Mouse (Mus musculus) left cerebral cortex, postnatal 4 days (tissue): ENCODE measurements around the gene Prox2. TPM values are rescaled to one million over a fixed set of nuclear protein-coding genes. Genes with fewer than 3 reads are reported as not detected.

ENCODE experiments used
- DNase-seq: peaks from one replicate; pipeline ENCODE4 v3.0.0-alpha.2; 2022
- intact Hi-C: fragments of 180-260 bp; cut with DNase I; formaldehyde crosslinking; loops from one replicate; pipeline ENCODE4 v1.15.1; 2025
- total RNA-seq, 2 experiments: library from RNA; stranded (reverse); gene quantifications; 2 replicates each; pipeline ENCODE4 v1.2.3; 2021

The Prox2 gene
- total RNA-seq, 2 experiments from 2014 or later = 0.64 to 1.5 TPM

DNA sequence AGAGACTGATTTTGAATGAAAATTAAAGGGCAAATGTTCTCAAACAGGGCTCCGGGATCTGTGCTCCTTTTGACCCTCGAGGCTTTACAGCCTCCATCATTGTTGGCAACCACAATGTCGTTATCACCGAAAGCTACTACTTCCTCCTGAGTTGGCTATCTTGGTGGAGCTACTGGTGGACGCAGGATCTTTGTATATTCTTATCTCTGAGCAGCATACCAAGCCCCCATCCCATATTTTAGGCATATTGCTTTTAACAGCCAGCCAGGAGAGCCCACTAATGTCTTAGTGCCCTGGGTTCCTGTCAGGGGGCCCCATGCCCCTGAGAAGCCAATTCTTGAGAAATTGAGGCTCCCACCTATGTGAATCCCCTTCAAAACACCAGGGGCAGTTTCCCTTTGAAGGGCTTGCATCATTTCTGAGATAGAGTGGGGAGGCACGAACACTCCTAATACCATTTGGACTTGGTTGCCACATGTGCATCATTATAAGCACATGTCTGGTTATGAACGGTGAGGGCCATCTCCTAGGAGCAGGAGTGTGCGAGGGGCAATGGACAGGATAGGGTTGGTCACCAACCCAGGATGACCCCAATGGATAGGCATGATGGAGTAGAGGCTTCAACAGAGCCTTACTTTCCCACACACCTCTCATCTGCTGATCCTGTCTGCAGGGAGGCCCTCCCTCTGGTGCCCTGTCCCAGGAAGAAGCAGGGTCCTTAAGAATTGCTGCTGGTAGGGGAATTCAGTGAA, 23.7 kb upstream of the Prox2 start:
- intact Hi-C loops = no loop called here
- no peak for DNase-seq

- intact Hi-C loops = no loop called here
- no peak for DNase-seq
Measured at GRCm38 (mm10) chr12:85131361-85131760, 20.8 kb upstream of the Prox2 start.

DNA sequence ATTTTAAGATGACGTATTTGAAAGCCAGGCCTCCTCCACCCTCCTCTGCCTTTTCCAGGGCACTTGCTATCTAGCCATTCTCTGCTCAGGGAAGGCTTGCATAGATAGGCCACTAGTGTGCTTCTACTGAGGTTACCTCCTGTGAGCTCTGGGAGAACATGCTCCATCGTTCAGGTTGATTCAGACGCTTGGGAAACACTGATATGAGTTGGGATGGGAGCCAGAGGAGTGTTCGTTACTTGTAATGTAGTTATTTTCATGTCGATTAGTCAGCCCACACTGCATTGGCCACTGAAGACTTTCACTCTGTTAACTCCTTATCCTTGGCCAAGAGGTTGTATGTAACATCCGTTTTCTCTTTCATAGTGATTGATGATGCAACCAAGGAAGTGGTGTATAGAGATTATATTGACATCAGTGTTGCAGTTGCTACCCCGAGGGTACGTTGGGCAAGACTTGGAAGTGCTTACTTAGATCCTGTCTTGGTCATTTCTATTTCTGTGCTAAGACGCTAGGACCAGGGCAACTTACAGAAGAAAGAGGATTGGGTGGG, 18.9 kb upstream of the Prox2 start:
- intact Hi-C loops = no loop called here
- no peak for DNase-seq

- no peak for DNase-seq
Measured at GRCm38 (mm10) chr12:85126986-85127603, 16.5 kb upstream of the Prox2 start.

GRCm38 (mm10) chr12:85124751-85125150, 14.2 kb upstream of the Prox2 start:
- intact Hi-C loops = no loop called here
- no peak for DNase-seq

More at GRCm38 (mm10) chr12:85126986-85127603, 16.5 kb upstream of the Prox2 start:
- intact Hi-C loops = no loop called here

- DNase-seq = no peak
Measured at GRCm38 (mm10) chr12:85123645-85124044, 13.1 kb upstream of the Prox2 start.

DNA sequence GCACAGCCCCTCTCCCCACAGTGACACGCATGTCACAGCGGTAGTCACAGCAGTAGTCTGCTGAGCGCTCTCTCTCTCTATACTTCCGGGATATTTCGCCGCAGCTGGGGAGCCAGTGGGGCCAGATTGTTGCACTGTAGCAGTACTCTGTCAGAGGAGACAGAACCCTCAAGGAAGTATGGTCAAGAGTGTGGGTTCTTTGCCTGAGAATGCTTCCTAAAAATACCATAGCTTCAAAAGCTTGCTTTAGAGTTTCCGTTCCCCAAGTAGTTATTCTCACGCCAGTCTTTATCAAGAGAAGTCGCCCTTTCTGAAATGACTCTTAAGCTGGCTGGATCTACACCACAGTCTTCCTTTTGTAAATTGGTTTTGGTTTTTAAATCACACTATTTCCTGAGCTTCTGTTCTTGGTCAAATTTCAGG, 12.6 kb upstream of the Prox2 start:
- DNase-seq = no peak
- intact Hi-C loops = no loop called here

More at GRCm38 (mm10) chr12:85123645-85124044, 13.1 kb upstream of the Prox2 start:
- intact Hi-C loops = no loop called here

DNA sequence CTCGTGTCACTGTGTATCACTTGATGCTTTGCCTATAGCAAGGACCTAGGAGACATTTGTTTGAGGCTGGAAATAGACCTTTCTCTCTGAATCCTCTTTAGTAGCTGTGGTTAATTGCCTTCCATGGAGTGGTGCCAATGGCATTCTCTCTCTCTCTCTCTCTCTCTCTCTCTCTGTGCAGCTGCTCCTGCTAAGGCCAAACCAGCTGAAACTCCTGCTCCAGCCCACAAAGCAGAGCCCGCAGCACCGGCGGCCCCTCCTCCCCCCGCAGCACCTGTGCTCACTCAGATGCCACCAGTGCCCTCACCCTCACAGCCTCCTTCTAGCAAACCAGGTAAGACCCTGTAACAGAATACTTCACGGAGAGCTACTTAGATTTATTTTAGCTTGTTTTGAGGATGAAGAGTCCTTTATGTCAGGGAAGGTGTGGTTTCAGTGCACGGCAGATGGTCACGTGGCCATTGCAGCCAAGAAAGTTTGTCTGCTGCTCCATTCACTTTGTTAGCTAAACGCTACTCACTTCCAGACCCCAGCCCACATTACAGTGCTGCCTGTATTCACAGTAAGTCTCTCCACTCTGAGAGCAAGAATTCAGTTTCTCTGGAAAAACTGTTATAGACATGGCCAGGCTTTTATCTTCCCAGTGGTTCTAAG, 11.4 kb upstream of the Prox2 start:
- intact Hi-C loops = no loop called here
- DNase-seq = no peak

DNA sequence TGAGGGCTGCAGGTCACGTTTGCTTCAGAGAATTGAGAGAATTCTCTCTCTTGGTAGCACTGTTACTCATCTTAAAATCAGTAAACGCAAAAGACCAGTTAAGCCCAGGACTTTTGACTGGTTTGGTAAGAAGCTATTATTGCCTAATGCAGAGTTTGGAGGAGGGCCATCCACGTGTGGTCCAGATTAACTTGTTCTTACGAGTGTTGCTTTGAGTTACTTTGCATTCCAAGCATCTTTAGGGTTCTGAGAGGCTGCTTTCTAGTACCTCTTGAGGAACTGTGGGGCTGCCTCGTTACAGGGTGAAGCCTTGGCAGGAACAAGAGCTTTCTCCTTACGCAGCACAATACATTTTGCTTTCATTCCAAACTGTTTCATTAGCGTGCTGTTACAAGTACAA, 5.1 kb upstream of the Prox2 start:
- intact Hi-C loops = no loop called here
- no peak for DNase-seq

DNA sequence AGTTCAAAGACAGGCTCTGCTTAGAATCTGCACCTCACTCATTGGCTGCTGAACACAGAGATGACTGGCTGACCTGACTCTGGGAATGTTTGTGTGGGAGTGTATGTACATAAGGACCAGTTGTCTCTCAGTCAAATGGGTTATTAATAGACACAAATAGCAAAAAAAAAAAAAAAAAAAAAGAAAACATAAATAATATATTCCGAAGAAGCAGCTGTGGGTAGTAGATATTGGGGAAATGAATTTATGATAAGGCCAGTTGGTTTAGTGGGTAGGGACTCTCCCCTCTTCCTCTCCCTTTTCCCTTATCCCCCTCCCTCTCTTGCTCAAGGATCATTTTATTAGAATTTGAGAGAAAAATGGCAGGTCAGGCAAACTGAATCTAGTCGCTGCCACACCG, 3.4 kb upstream of the Prox2 start:
- intact Hi-C loops = no loop called here
- no peak for DNase-seq

DNA sequence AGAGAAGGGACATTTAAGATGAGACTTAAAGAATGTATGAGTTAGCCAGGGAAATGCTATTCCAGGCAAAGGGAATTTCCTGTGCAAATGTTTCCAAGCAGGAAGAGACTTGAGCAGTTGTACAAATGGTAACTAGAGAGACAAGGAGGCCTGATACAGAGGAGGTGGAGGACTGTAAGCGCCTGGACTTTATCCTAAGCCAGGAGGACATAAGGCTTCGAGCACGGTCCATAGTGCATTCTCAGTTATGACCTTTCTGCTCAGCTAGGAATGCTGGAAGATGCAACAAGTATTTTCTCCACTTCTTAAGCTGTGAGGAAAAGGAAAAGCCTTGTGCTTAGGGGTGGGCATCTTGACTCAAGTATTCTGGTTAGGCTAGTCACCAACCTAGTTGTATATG, 2.8 kb upstream of the Prox2 start:
- intact Hi-C loops = no loop called here
- DNase-seq = no peak

DNA sequence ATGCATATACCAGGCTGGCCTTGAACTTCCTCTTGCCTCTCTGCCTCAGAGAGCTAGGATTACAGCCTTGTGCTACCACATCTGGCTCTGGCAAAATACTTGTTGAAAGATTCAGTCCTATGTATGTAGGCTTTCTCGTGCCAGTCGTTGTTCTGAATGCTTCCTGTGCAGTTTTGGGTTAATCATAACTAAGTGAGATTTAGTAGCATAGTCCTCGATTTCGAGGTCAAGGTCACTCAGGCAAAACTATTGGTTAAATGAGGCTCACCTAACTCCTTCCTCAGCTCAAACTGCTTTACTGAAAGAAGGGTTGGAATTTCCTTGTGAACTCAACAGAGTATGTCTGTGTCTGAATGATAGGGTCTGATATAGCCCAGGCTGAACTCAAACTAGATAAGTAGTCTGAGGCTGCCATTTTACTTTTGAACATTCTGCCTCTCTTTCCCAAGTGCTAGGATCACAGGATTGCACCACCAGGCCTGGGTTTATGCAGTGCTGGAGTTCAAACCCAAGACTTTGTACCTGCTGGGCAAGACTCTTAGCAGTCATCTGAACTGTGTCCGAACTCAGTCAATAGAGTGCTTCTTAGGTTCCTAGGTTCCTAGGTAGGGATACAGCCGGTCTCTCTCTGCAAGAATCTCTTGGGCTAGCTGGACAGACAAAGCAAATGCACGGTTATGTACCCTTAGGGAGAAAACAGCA, 2.1 kb upstream of the Prox2 start:
- intact Hi-C loops = no loop called here

DNA sequence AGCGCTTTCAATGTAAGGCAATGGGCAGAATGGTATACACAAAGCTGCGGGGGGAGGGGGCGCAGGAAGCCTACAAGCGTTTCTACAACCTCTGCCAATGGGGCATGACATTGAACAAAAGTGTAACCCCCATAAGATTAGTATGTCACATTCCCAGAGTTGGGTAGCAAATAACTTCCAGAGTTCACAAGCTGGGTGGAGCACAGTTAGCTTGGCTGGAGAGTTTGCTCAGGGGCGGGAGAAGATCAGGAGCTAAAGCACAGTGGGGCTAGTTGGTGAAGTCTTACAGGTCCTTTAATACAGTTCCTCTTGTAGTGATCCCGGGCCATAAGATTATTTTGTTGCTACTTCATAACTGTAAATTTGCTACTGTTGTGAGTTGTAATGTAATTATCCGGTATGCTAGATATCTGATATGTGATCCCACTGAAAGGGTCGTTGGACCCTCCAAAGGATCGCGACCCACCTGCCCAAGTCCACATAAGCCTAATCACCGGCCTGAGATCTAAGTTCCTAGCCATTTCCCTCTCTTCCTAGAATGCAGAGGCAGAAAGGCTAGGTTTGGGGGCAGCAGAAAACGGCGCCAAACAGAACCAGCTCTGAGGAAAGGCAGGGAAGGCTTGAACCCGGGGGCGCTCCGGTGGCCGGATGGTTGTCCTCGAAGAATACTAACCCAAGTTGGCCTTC, 405 bp downstream of the Prox2 start:
- DNase-seq = no peak
- intact Hi-C loops = no loop called here

More for the DNA sequence above, 2.1 kb upstream of the Prox2 start:
- DNase-seq = no peak

GRCm38 (mm10) chr12:85109426-85109825, 1.1 kb downstream of the Prox2 start:
- intact Hi-C loops = no loop called here
- no peak for DNase-seq

GRCm38 (mm10) chr12:85108643-85109042, 1.9 kb downstream of the Prox2 start:
- intact Hi-C loops = no loop called here
- no peak for DNase-seq

GRCm38 (mm10) chr12:85106292-85106691, 4.3 kb downstream of the Prox2 start:
- intact Hi-C loops = no loop called here
- no peak for DNase-seq

GRCm38 (mm10) chr12:85104789-85105188, 5.8 kb downstream of the Prox2 start:
- DNase-seq = no peak
- intact Hi-C loops = no loop called here

DNA sequence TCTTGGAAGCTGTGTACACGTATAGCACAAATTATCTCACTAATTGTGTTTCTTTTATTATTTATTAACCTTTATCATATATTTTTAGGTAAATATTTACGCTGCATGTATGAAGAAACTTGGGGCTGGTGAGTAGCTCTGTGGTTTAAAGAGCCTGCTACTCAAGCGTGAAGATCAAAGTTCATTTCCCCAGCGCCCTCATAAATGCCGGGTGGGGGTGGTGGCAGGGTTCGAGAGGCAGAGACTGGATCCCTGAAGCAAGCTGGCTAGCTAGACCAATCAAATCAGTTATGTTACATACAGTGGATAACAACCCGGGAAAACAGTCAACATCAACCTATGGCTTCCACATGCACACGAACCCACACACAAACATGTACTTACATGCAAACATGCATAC, 7.5 kb downstream of the Prox2 start:
- intact Hi-C loops = no loop called here
- DNase-seq = no peak

DNA sequence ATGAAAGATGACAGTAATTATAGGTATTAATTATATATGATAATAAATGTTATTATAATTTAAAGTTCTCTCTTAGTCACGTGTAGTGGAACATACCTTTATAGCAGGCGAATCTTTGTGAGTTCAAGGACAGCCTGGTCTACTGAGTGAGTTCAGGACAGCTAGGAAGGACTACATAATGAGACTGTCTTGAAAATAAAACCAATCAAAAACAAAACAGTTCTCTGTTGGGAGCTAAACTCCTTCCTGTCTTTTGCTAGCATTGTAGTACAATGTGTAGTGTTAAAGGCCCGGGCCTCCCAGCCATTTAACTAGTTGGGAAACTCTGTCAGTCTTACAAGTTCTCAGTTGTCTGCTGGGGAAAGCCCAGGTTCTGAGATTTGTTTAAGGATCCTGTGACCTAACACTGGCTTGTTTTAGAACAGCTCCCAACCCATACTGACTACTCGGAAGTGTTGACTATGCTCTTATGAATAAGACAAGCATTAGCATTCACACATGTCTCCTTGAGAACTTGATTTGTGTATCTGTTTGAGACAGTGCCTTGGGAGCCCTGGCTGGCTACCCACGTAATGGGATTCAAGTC, 8.9 kb downstream of the Prox2 start:
- intact Hi-C loops = no loop called here
- DNase-seq = no peak

GRCm38 (mm10) chr12:85101001-85101400, 9.6 kb downstream of the Prox2 start:
- intact Hi-C loops = no loop called here
- DNase-seq = no peak
